Mouse (Mus musculus) NIH3T3 (cell line): ENCODE data around the gene Slc39a1.
"Not testable (repeated sequence)": the region's sequence is repeated elsewhere in the genome, so short reads cannot be mapped to it uniquely, and the experiment has no call there.

Source experiments
- DNase-seq: peaks from one replicate; pipeline ENCODE4 v3.0.0-alpha.2; 2012; ENCODE audit warnings: low read depth

The Slc39a1 gene

DNA sequence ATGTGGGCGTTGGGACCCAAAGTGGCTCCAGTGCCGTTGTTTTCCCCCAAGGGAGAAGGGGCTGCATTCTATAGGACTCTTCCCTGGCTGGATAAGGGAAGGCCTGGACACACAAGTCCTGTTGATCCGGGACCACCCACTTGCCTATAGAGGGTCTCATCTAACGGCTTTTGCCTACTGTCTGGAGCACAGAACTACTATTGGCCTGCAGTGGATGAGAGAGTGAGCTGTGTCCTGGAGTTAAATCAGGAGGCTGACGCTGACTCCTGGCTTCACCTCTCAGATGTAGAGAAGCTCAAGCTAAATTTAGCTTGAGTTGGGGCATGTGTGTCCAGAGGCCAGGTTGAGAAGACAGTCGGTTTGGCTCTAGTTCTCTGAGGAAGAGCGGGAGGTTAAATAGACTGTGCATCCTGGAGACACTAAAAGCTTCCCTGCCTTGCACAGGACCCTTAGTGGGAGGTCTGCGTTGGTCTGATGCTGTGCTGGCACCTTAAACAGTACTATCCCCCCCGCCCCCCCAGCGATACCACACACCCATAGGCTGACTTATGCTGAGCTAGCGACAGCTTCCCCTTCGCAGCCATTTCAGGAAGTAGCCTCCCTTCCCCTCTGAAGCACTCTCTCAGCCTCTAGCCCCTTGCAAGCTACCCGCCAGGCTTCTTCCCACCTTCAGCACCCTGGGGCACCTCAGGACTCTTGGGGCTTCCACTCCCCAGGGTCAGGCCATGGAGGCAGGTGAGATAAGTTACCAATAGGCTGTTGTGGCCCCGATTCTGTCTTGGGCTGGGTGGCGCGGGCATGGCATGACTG is 18.2 kb downstream of the Slc39a1 start:
- peak; percentile 60 for DNase-seq

DNA sequence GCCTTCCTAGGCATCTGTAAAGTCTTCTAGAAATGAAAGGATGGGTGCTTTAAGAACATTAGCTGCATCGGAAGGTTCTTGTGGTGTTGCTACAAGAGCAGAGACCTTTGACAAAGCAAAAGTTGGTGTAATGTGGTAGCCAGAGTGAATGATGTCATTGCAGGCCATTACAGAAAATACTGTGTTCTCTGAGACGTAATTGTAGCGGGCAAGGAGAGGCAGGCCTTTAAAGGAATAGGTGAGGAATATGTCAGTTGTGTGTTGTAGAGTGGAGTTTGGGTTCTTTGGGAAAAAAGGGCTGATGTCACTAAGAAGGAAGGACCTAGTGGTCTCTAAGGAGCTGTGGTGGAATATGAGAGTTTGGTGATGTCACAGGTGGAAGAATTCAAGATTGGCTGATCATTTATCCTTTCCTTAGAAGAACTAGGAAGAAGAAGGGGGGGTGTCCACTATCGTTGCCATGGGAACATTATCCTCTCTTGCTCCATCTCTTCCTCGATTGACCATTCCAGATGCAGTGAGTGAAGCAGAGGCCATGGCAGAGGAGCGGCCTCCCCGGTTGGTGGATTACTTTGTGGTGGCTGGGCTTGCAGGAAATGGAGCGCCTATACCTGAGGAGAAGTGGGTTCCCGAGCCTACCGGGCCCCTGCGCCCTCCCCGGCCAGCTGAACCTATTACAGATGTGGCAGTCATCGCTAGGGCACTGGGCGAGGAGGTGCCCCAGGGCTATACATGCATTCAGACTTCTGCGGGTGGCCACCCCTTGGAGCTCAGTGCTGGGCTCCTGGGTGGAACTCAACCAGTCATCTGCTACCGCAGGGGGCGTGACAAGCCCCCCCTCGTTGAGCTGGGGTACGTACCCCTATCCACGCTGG is 19.2 kb downstream of the Slc39a1 start:
- DNase-seq, result no peak

GRCm38 (mm10) chr3:90268190-90268589 is 20.2 kb downstream of the Slc39a1 start:
- DNase-seq, result no peak

GRCm38 (mm10) chr3:90268971-90269370 is 21.0 kb downstream of the Slc39a1 start:
- no peak for DNase-seq

- DNase-seq, result no peak
Measured at GRCm38 (mm10) chr3:90270784-90271183, 22.8 kb downstream of the Slc39a1 start.

- no peak for DNase-seq
Measured at GRCm38 (mm10) chr3:90272170-90272569, 24.2 kb downstream of the Slc39a1 start.

- no peak for DNase-seq
Measured at GRCm38 (mm10) chr3:90273855-90274254, 25.9 kb downstream of the Slc39a1 start.

GRCm38 (mm10) chr3:90275286-90275685 is 27.3 kb downstream of the Slc39a1 start:
- no peak for DNase-seq

DNA sequence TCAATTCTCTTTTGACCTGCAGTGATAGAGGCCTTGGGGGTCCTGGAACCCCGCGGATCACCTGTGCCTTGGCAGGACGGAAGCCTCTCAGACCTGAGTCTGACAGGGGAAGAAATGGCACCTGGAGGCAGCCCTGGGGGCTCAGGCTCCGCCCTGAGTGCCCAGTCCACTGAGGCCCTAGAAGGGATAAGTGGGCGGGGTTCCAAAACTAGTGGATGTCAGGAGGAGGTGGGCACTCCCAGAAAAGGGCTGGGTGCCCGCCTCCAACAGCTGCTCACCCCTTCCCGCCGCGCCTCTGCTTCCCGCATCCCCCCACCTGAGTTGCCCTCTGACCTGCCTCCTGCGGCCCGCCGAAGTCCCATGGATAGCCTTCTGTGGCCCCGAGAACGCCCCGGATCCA is 28.9 kb downstream of the Slc39a1 start:
- no peak for DNase-seq

- no peak for DNase-seq
Measured at GRCm38 (mm10) chr3:90277793-90278192, 29.8 kb downstream of the Slc39a1 start.

- DNase-seq, result no peak
Measured at GRCm38 (mm10) chr3:90278211-90278610, 30.2 kb downstream of the Slc39a1 start.

DNA sequence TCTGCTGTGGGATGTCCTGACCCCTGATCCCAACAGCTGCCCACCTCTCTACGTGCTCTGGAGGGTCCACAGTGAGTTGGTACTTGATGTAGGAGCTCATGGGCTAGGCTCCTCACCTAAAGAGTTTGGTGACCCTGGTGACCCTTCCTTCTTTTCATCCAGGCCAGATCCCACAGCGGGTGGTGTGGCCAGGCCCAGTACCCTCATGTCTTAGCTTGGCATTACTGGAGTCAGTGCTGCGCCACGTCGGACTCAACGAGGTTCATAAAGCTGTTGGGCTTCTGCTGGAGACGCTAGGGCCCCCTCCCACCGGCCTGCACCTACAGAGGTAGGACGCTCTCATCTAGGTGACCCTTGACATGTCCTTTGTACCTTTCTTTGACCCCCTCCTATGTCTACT is 31.2 kb downstream of the Slc39a1 start:
- DNase-seq, result no peak

- DNase-seq, result no peak
Measured at GRCm38 (mm10) chr3:90279743-90280142, 31.8 kb downstream of the Slc39a1 start.

DNA sequence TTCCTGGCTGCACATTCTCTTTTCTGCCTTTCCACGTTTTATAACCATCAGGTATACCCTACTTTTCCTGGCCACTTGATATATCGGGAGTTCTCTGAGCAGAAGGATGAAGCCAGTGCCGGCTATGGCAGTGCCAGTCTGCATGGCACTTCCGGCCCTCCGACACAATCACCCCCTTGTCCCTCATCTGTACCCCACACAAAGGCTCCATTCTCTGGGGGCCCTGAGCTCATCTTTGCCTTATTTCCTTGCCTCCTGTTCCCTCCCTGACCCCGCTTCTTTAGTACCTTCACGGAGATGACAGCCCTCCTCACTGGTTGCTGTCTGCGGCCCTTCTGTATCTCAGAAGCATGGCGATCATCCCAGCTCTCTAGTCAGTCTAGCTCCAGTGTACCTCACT is 32.7 kb downstream of the Slc39a1 start:
- no peak for DNase-seq

DNA sequence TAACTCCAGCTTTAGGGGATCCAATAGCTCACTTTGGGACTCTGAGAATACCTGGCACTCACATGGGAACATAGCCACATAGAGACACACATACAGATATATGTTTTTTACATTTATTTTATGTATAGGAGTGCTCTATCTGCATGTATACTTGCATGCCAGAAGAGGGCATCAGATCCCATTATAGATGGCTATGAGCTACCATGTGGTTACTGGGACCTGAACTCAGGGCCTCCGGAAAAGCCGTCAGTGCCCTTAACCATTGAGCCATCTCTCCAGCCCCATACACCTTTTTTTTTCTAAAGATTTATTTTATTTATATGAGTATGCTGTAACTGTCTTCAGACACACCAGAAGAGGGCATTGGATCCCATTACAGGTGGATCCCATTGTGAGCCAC is 36.2 kb downstream of the Slc39a1 start:
- no peak for DNase-seq

DNA sequence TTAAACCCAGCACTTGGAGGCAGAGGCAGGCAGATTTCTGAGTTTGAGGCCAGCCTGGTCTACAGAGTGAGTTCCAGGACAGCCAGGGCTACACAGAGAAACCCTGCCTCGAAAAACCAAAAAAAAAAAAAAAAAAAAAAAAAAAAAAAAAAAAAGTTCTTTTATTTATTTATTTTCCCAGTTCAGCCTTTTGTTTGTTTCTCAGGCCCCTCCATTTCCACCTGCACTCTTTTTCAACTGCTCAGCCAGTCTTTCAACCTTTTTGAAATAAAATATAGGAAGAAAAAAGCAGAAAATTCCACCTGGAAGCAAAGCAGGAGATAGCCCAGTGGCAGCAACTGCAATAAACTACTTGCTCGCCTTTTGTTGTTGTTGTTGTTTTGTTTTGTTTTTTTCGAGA is 41.4 kb downstream of the Slc39a1 start:
- DNase-seq, result not testable (repeated sequence)

- DNase-seq, result peak; percentile 31
Measured at GRCm38 (mm10) chr3:90290602-90291001, 42.6 kb downstream of the Slc39a1 start.

DNA sequence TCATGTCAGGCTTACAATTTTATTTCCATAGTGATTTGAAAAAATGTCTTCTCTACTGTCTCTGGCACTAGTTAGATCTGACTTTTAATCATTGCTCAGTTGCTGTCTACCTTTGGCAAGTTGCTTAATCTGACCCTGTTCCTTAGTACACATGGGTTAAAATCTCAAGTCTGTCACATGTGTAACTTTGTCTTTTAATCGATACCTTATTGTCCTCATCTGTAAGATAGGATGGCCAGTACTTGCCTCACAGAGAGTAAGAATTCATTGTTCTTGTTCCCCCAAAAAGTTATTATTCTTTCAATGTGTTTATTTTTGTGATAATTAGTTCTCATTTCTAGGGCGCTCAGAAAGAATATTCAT is 44.0 kb downstream of the Slc39a1 start:
- no peak for DNase-seq

GRCm38 (mm10) chr3:90292345-90293275 is 44.6 kb downstream of the Slc39a1 start, which contains the start of gene Gatad2b:
TSS of gene Gatad2b (plus strand) at chr3:90293178.
- DNase-seq, result peak; percentile 100

- peak; percentile 77 for DNase-seq
Measured at GRCm38 (mm10) chr3:90293352-90294063, 45.5 kb downstream of the Slc39a1 start.

- DNase-seq, result peak; percentile 37
Measured at GRCm38 (mm10) chr3:90294064-90294440, 46.1 kb downstream of the Slc39a1 start.
